Mouse (Mus musculus) subcutaneous adipose tissue, adult 2 months (tissue): ENCODE data around the gene Nsdhl. TPM values are rescaled to one million over a fixed set of nuclear protein-coding genes. Genes with fewer than 3 reads are reported as not detected.

Experiments used
- polyA plus RNA-seq: library from polyadenylated mRNA; depleted of rRNA; stranded (reverse); fragments of >200 nt; gene quantifications from 2 replicates; pipeline ENCODE4 v1.2.3, GENCODE M21; 2012; ENCODE audit warnings: low replicate concordance; rRNA removed

Gene Nsdhl
- polyA plus RNA-seq = 33.8 and 55.0 TPM in 2 replicates

GRCm38 (mm10) chrX:72917884-72918681 is at the start of gene Nsdhl, which contains the start of gene Cetn2:
TSS of gene Nsdhl (plus strand) at chrX:72918557.
TSS of gene Cetn2 (minus strand) at chrX:72918411.

GRCm38 (mm10) chrX:72986841-72987519 is 68.6 kb downstream of the Nsdhl start, which contains the start of gene Zfp185:
TSS of gene Zfp185 (plus strand) at chrX:72987339.

Other genes starting within 250 kb of the Nsdhl start
- 0.19 and 0.24 TPM in 2 replicates for gene Gabrq, start 93.4 kb upstream of the Nsdhl start, polyA plus RNA-seq
- 8.2 and 9.6 TPM in 2 replicates for gene Cetn2, start 146 bp upstream of the Nsdhl start, polyA plus RNA-seq
- gene Zfp185, start 68.8 kb downstream of the Nsdhl start, polyA plus RNA-seq = 7.2 and 18.0 TPM in 2 replicates
- not detected in 2 replicates for gene Pnma5, start 118.5 kb downstream of the Nsdhl start, polyA plus RNA-seq
- 0.18 TPM in 1 of 2 replicates, not detected in the other for gene Pnma3, start 146.2 kb downstream of the Nsdhl start, polyA plus RNA-seq
- 0.17 TPM in 1 of 2 replicates, not detected in the other for gene Xlr4a, start 163.9 kb downstream of the Nsdhl start, polyA plus RNA-seq
- gene Xlr3a, start 178.5 kb downstream of the Nsdhl start, polyA plus RNA-seq = 0.40 and 1.2 TPM in 2 replicates
- gene Gm14685, start 198.5 kb downstream of the Nsdhl start, polyA plus RNA-seq = 0.08 and 0.09 TPM in 2 replicates
- gene Xlr5b, start 230.2 kb downstream of the Nsdhl start, polyA plus RNA-seq = not detected in 2 replicates
- gene DXBay18, start 230.9 kb downstream of the Nsdhl start, polyA plus RNA-seq = not detected in 2 replicates